Mouse (Mus musculus) MEL (cell line): ENCODE data around the gene Ifit3b. TPM values are rescaled to one million over a fixed set of nuclear protein-coding genes. Genes with fewer than 3 reads are reported as not detected.
"Not testable (repeated sequence)": the region's sequence is repeated elsewhere in the genome, so short reads cannot be mapped to it uniquely, and the experiment has no call there.

Source experiments
- DNase-seq: peaks from one replicate; pipeline ENCODE4 v3.0.0; 2011; ENCODE audit warnings: low read depth, low spot score
- H3K27ac ChIP-seq: 2 replicates; pipeline ENCODE4 v1.5.1; 2012; ENCODE audit warnings: low read depth, mild to moderate bottlenecking, control low read depth, low read length, moderate library complexity; ENCODE audit not compliant: control insufficient read depth
- H3K27me3 ChIP-seq, 2 experiments: fragments of 150-350 bp in 1 of 2; sonication (generic) in 1 of 2; 2 replicates each; pipeline ENCODE4 v1.6.1; 2012; ENCODE audit warnings: low read length in 2 of 2, mild to moderate bottlenecking in 2 of 2, improper control_type of control experiment in 1 of 2, moderate library complexity in 1 of 2; ENCODE audit not compliant: insufficient read depth in 2 of 2, control insufficient read depth in 1 of 2
- H3K36me3 ChIP-seq, 2 experiments: 2 replicates each; pipeline ENCODE4 v1.6.1; 2012 to 2014; ENCODE audit warnings: low read length in 2 of 2, improper control_type of control experiment in 1 of 2, inconsistent platforms in 1 of 2, mild to moderate bottlenecking in 1 of 2; ENCODE audit not compliant: insufficient read depth in 2 of 2, control insufficient read depth in 1 of 2
- H3K4me1 ChIP-seq, 2 experiments: fragments of 150-350 bp in 1 of 2; sonication (generic) in 1 of 2; 2 replicates each; pipeline ENCODE4 v1.6.1; 2012; ENCODE audit warnings: low read length in 2 of 2, improper control_type of control experiment in 1 of 2, mild to moderate bottlenecking in 1 of 2; ENCODE audit not compliant: insufficient read depth in 2 of 2, control insufficient read depth in 1 of 2
- H3K4me3 ChIP-seq, 2 experiments: fragments of 150-350 bp in 1 of 2; sonication (generic) in 1 of 2; 2 replicates each; pipeline ENCODE4 v1.5.1; 2012; ENCODE audit warnings: low read depth in 2 of 2, low read length in 2 of 2, mild to moderate bottlenecking in 2 of 2, moderate library complexity in 2 of 2, control low read depth in 1 of 2, improper control_type of control experiment in 1 of 2; ENCODE audit not compliant: control insufficient read depth in 1 of 2, insufficient read depth in 1 of 2
- H3K79me2 ChIP-seq: 2 replicates; pipeline ENCODE4 v1.6.1; 2012; ENCODE audit warnings: mild to moderate bottlenecking, low read length, moderate library complexity; ENCODE audit not compliant: control insufficient read depth, poor library complexity, insufficient read depth
- H3K9ac ChIP-seq: 2 replicates; pipeline ENCODE4 v1.6.1; 2012; ENCODE audit warnings: low read depth, mild to moderate bottlenecking, control low read depth, low read length, moderate library complexity; ENCODE audit not compliant: control insufficient read depth, poor library complexity, severe bottlenecking
- H3K9me3 ChIP-seq: fragments of 150-350 bp; sonication (generic); replicated peaks from 2 replicates; pipeline ENCODE4 v1.6.1; 2012; ENCODE audit warnings: mild to moderate bottlenecking, low read length, improper control_type of control experiment, moderate library complexity; ENCODE audit not compliant: insufficient read depth
- CTCF ChIP-seq, 3 experiments: IDR thresholded peaks in 2 of 3; conservative IDR thresholded peaks in 1 of 3; 2 replicates each; pipeline ENCODE4 v1.5.1; 2011 to 2012; ENCODE audit warnings: low read length in 3 of 3, low read depth in 2 of 3, mild to moderate bottlenecking in 2 of 3, improper control_type of control experiment in 1 of 3, inconsistent platforms in 1 of 3, mixed read lengths in 1 of 3, moderate library complexity in 1 of 3; ENCODE audit not compliant: control insufficient read depth in 1 of 3, insufficient read depth in 1 of 3, poor library complexity in 1 of 3, severe bottlenecking in 1 of 3
- ETS1 ChIP-seq: IDR thresholded peaks from 2 replicates; pipeline ENCODE4 v1.6.1; 2012; ENCODE audit warnings: low read depth, mild to moderate bottlenecking, inconsistent platforms, low read length, improper control_type of control experiment, moderate library complexity
- MAFK ChIP-seq: IDR thresholded peaks from 2 replicates; pipeline ENCODE4 v1.6.1; 2011; ENCODE audit warnings: low read depth, mild to moderate bottlenecking, low read length, improper control_type of control experiment, borderline replicate concordance
- NRF1 ChIP-seq: IDR thresholded peaks from 2 replicates; pipeline ENCODE4 v1.6.1; 2014; ENCODE audit warnings: low read depth, mild to moderate bottlenecking, inconsistent platforms, low read length, improper control_type of control experiment, moderate library complexity; ENCODE audit not compliant: poor library complexity, insufficient read depth, severe bottlenecking
- ZNF384 ChIP-seq: IDR thresholded peaks from 2 replicates; pipeline ENCODE4 v1.6.1; 2012; ENCODE audit warnings: low read depth, mild to moderate bottlenecking, inconsistent platforms, low read length, improper control_type of control experiment
- polyA plus RNA-seq, 2 experiments: library from polyadenylated mRNA; stranded (reverse) in 1 of 2; unstranded in 1 of 2; fragments of >175 nt in 1 of 2; fragments of >200 nt in 1 of 2; gene quantifications; 2 replicates each; pipeline versions ENCODE4 v1.2.1 to v1.2.4; 2012; ENCODE audit warnings: low replicate concordance in 2 of 2, low read depth in 1 of 2; ENCODE audit not compliant: insufficient read length in 2 of 2, insufficient read depth in 1 of 2, missing spikeins in 1 of 2
- total RNA-seq: library from RNA; depleted of rRNA; stranded (reverse); fragments of 300-350 nt; gene quantifications from 2 replicates; pipeline ENCODE4 v1.2.3, GENCODE M21; 2012

Ifit3b gene
- total and polyA plus RNA-seq, 3 experiments, result not detected

DNA sequence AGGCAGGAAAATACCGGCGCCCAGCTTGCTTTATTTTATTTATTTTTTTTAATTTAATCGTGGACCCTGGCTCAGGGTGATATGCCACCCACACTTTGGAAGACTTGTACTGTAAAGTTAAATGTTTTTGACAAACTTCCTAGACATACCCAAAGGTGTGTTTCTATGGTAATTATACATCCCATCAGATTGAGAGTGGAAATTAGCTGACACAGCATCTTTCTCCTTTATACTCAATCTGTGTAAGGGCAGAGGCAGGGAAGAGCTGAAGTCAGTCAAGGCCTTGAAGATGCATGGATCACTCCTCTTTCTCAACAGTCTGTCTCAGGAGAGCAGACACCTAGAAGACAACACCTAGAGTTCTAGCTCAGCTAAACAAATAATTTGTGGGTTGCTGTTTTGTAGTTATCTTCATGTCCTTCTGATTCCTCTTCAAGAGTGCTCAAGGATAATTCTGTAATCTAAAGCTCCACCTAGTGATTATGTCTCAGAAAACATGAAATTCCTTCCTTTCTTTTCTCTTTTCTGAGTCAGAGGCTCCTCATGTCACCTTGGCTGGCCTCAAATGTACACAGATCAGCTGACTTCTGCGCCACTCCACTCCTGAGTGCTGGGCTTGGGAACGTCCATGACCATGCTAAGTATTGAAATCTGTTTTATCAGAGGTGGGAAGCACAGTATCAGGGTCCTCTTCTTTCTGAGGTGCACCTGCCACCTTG is 21.9 kb upstream of the Ifit3b start:
- not testable (repeated sequence) for H3K9me3 ChIP-seq, H3K27me3 ChIP-seq, H3K79me2 ChIP-seq, H3K4me3 ChIP-seq, H3K9ac ChIP-seq, H3K4me1 ChIP-seq, DNase-seq, H3K27ac ChIP-seq, H3K36me3 ChIP-seq
- TF ChIP-seq MAFK (peak; percentile 59; the same call in 1 of the 2 replicates), CTCF (IDR thresholded peaks at IDR 0.05 in 2 of 3, conservative IDR thresholded peaks at IDR 0.05 in 1 of 3; ENCODE audit: control insufficient read depth in 1 of 3, insufficient read depth in 1 of 3, low read depth in 2 of 3, low read length in 3 of 3, poor library complexity in 1 of 3, severe bottlenecking in 1 of 3) (peak in 1 of 3 experiments; percentile 8; a peak in 1 of 6 replicates)

DNA sequence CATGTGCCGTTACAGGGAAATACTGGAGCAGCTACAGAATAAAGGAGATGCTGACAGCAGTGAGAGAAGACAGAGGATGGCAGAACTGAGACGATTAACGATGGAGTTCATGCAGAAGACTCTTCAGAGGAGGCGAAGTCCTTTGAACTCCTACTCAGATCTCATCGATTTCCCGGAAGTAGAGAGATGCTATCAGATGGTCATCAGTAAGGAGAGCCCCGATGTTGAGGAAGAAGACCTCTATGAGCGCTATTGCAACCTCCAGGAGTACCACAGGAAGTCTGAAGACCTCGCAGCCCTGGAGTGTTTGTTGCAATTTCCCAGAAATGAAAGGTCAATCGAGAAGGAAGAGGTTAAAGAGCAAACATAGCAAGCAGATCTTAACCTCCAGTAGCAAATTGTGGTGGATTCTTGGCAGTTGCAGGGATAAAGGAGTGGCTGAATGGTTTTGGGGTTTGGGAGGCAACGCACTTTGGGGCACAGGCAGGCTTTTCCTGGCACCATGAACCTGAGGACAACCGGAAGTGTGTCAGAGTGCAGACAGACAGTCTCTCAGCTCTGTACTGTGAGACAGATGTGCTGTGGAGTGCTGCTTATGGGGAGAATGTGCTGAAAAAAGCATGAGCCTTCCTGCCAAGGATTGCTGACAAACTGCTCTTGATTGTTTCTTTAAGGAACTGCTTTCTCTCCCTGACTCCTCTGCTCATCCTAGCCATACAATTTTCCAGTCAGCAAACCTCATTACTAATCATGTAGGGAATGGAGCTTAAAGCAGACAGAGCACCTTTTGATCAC is 19.7 kb upstream of the Ifit3b start:
- not testable (repeated sequence) for DNase-seq, H3K36me3 ChIP-seq, H3K79me2 ChIP-seq, H3K27me3 ChIP-seq, H3K4me1 ChIP-seq, H3K4me3 ChIP-seq, H3K27ac ChIP-seq, H3K9ac ChIP-seq, H3K9me3 ChIP-seq

DNA sequence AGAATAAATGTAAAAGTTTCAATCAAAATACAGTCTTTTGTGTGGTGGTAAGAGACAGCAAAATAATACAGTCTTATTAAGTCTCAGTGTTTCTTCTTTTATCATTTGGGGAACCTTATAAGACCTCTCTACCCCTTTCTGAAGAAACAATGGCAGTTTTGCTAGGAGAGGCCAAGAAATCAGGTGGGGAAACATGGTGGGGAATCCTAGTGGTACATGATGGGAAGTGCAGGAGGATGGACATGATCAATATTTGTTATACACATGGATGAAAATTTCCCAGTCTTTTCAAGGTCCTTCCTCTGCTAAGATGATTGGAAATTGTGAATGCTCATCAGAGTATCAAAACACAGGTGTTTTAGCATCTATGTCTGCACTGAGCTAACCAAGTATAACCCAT is 18.8 kb upstream of the Ifit3b start:
- Histone ChIP-seq H3K27ac (no peak overlapping the region), H3K9me3 (no peaks in the 10 kb centered on the region), H3K9ac (no peak overlapping the region), H3K4me3 (no peak overlapping the region), H3K79me2 (no peaks in the 10 kb centered on the region), H3K4me1 (no peaks in the 10 kb centered on the region), H3K36me3 (no peaks in the 10 kb centered on the region), H3K27me3 (peaks cover 0 to 2% of the 10 kb centered on the region in 2 experiments; a peak in 3 of 4 replicates)
- TF ChIP-seq ETS1, result no peak
- TF ChIP-seq CTCF (IDR thresholded peaks at IDR 0.05 in 2 of 3, conservative IDR thresholded peaks at IDR 0.05 in 1 of 3; ENCODE audit: control insufficient read depth in 1 of 3, insufficient read depth in 1 of 3, low read depth in 2 of 3, low read length in 3 of 3, poor library complexity in 1 of 3, severe bottlenecking in 1 of 3), result peak in 1 of 3 experiments; percentile 29; a peak in 2 of 6 replicates
- TF ChIP-seq, all 39 proteins: peak for 1
- no peak for DNase-seq

DNA sequence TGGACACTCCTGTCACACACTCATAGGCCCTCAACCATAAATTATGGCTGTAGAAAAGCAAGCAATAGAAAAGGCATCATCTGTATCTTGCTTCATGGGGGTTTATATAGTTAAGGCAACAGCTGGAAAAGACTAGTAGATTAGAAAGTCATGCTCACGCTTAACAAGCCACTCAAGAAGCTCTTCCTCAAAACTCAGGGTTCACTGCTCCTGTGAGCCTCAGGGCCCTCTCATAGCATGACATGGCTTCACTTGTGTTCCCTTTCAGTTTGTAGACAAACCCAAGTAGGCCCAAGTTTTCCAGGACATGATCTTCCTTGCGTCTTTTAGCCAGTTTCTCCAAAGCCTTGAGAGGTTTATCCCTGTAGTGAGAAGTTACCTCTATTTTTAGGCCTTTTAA is 14.3 kb upstream of the Ifit3b start:
- no peaks in the 10 kb centered on the region for H3K79me2 ChIP-seq
- H3K9me3 ChIP-seq, result no peaks in the 10 kb centered on the region
- peaks cover 0 to 8% of the 10 kb centered on the region in 2 experiments; a peak in 1 of 4 replicates for H3K36me3 ChIP-seq
- DNase-seq, result no peak
- peaks cover 1 to 7% of the 10 kb centered on the region in 2 experiments; a peak in 3 of 4 replicates for H3K4me1 ChIP-seq
- TF ChIP-seq ZNF384 (no peak), NRF1 (no peak)
- H3K9ac ChIP-seq, result no peak overlapping the region
- H3K27me3 ChIP-seq, result peaks cover 0 to 2% of the 10 kb centered on the region in 2 experiments; a peak in 1 of 4 replicates
- H3K4me3 ChIP-seq, result no peak overlapping the region
- H3K27ac ChIP-seq, result no peak overlapping the region

DNA sequence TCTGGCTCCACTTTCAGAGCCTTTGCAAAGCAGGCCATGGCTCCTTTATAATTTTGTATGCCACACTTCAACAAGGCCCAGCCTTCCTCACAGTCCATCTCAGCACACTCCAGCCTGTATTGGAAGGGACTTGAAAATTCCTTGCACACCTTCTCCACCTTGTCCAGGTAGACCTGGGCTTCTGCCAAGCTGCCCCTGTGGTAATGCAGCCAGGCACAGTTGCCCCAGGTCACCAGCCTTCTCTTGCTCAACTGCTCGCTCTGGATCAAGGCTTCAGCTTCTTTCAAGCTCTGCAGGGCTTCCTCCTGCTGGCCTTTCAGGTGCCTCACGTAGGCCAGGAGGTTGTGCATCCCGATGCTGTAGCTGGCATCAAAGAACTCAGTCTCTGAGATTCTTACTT is 13.2 kb upstream of the Ifit3b start:
- H3K9me3 ChIP-seq, H3K79me2 ChIP-seq, H3K27ac ChIP-seq, DNase-seq, H3K4me3 ChIP-seq, H3K9ac ChIP-seq, H3K36me3 ChIP-seq, H3K27me3 ChIP-seq, H3K4me1 ChIP-seq: not testable (repeated sequence)
